Mouse (Mus musculus) G1E (cell line): ENCODE results near the gene Gdi1. TPM values are rescaled to one million over a fixed set of nuclear protein-coding genes. Genes with fewer than 3 reads are reported as not detected.
A peak's percentile ranks its signal among the peaks of the same experiment; 100 is the strongest.

Source experiments
- ATAC-seq: 2 replicates; pipeline ENCODE4 v1.8.0; 2016; ENCODE audit warnings: mild to moderate bottlenecking; ENCODE audit not compliant: insufficient number of reproducible peaks, poor library complexity, low FRiP score, severe bottlenecking; ENCODE audit errors: extremely low read depth
- DNase-seq: peaks from one replicate; pipeline ENCODE4 v3.0.0; 2012; ENCODE audit warnings: low spot score
- H3K27me3 ChIP-seq: 2 replicates; pipeline ENCODE4 v1.6.1; 2012; ENCODE audit warnings: mild to moderate bottlenecking, low read length, inconsistent platforms; ENCODE audit not compliant: insufficient read depth
- H3K36me3 ChIP-seq: replicated peaks from 2 replicates; pipeline ENCODE3; 2012; ENCODE audit warnings: mild to moderate bottlenecking, inconsistent platforms
- H3K4me1 ChIP-seq: 2 replicates; pipeline ENCODE4 v1.6.1; 2012; ENCODE audit warnings: low read depth, low read length, inconsistent platforms, mixed read lengths; ENCODE audit not compliant: insufficient read depth
- H3K4me3 ChIP-seq: 2 replicates; pipeline ENCODE4 v1.5.1; 2012; ENCODE audit warnings: low read depth, mild to moderate bottlenecking, inconsistent platforms, low read length, moderate library complexity, mixed read lengths
- H3K9me3 ChIP-seq: replicated peaks from 2 replicates; pipeline ENCODE4 v1.6.1; 2012; ENCODE audit warnings: inconsistent platforms
- CTCF ChIP-seq: IDR thresholded peaks from 2 replicates; pipeline ENCODE4 v1.5.1; 2012; ENCODE audit warnings: low read depth, low read length, inconsistent platforms, mixed read lengths
- GATA1 ChIP-seq: IDR thresholded peaks from 2 replicates; pipeline ENCODE4 v1.6.1; 2012; ENCODE audit warnings: borderline replicate concordance, low read length, inconsistent platforms, mixed read lengths
- GATA2 ChIP-seq: IDR thresholded peaks from 2 replicates; pipeline ENCODE4 v1.6.1; 2012; ENCODE audit warnings: low read depth, low read length, inconsistent platforms, borderline replicate concordance
- POLR2AphosphoS5 ChIP-seq: IDR thresholded peaks from 2 replicates; pipeline ENCODE4 v1.6.1; 2012; ENCODE audit warnings: low read depth, low read length, inconsistent platforms; ENCODE audit not compliant: insufficient replicate concordance
- TAL1 ChIP-seq: conservative IDR thresholded peaks from 2 replicates; pipeline ENCODE4 v1.6.1; 2012; ENCODE audit warnings: low read depth, low read length, inconsistent platforms, mixed read lengths
- polyA plus RNA-seq: library from polyadenylated mRNA; stranded (reverse); fragments of >175 nt; gene quantifications from 2 replicates; pipeline ENCODE4 v1.2.3, GENCODE M21; 2012
- total RNA-seq, 2 experiments: library from RNA; stranded (forward) in 1 of 2; stranded (reverse) in 1 of 2; fragments of 200-1000 nt in 1 of 2; fragments of >200 nt in 1 of 2; fragmentation: Nextera tagmentation in 1 of 2; gene quantifications; 2 replicates each; pipeline ENCODE4 v1.2.3; 2014 to 2017

The Gdi1 gene
- total RNA-seq (2014; fragmentation: Nextera tagmentation) (239 and 405 TPM in 2 replicates), total RNA-seq (2017) (27.7 and 30.6 TPM in 2 replicates), polyA plus RNA-seq (31.8 and 35.0 TPM in 2 replicates)

DNA sequence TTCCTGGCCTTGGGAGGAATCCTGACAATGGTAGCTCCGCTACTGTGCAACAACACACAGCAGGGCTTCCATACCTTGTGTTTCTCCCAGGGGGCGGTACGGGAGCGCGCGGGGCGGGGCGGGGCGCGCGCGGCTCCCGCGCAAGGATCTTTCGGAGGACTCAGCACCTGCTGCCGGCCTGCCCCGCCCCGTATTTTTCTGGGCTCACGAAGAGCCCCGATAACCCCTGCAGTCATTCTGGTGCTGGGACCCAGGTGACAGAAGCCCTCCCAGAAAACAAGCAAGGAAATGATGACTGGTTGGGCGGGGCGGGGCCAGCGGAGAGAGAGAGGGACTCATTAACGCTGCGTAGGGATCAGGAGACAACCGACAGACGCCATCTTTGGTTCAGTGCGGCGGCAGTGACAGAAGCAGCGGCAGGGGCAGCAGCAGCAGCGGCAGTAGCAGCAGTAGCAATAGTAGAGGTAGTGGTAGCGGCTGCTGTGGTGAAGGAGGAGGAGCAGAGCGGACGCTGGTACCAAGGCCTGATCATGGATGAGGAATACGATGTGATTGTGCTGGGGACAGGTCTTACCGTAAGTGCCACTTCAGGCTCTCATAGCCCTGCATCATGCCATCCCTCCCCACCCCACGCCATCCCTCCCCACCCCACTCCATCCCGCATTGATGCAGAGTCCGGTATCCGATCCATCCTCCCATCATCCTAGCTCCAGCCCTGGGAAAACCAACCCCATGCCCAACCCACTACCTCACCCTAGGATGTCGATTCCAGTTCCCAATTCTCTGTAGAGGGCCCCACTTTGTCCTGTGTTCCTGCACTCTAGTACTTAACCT is at the start of gene Gdi1:
Gene Gdi1 (plus strand): TSS at position 132 of the 834 bp plus-strand sequence.
- no peaks in the 10 kb centered on the region for H3K27me3 ChIP-seq
- H3K36me3 ChIP-seq: peaks cover 85% of the 10 kb centered on the region
- H3K4me3 ChIP-seq: peak within 1 kb of the TSS; percentile 76
- ATAC-seq (peak; percentile 63), DNase-seq (peak; percentile 41)
- H3K4me1 ChIP-seq: peaks cover 34% of the 10 kb centered on the region
- no peaks in the 10 kb centered on the region for H3K9me3 ChIP-seq
- TF ChIP-seq POLR2AphosphoS5 (no peak; the same call in 1 of the 2 replicates), GATA2 (no peak), CTCF (no peak), TAL1 (no peak), GATA1 (no peak)

- H3K36me3 ChIP-seq: peaks cover 42% of the 10 kb centered on the region
- no peak for ATAC-seq
Measured at GRCm38 (mm10) chrX:74257746-74258145, 47.1 kb upstream of the Gdi1 start.

GRCm38 (mm10) chrX:74269736-74270061 is 35.1 kb upstream of the Gdi1 start:
- TF ChIP-seq CTCF (no peak), GATA1 (no peak), GATA2 (no peak), POLR2AphosphoS5 (no peak), TAL1 (no peak)
- Histone ChIP-seq H3K27me3 (no peaks in the 10 kb centered on the region), H3K4me3 (peak overlapping the region; percentile 70), H3K36me3 (peaks cover 16% of the 10 kb centered on the region), H3K9me3 (no peaks in the 10 kb centered on the region), H3K4me1 (peaks cover 19% of the 10 kb centered on the region)
- ATAC-seq (no peak), DNase-seq (no peak)

More at GRCm38 (mm10) chrX:74257746-74258145, 47.1 kb upstream of the Gdi1 start:
- DNase-seq: no peak
- no peak for TF ChIP-seq POLR2AphosphoS5
- no peak for TF ChIP-seq TAL1
- TF ChIP-seq GATA1: no peak
- TF ChIP-seq CTCF: no peak
- no peak for TF ChIP-seq GATA2
- H3K4me3 ChIP-seq: no peak overlapping the region
- H3K4me1 ChIP-seq: peaks cover 18% of the 10 kb centered on the region; the same call in 1 of the 2 replicates
- no peaks in the 10 kb centered on the region for H3K9me3 ChIP-seq
- no peaks in the 10 kb centered on the region for H3K27me3 ChIP-seq

DNA sequence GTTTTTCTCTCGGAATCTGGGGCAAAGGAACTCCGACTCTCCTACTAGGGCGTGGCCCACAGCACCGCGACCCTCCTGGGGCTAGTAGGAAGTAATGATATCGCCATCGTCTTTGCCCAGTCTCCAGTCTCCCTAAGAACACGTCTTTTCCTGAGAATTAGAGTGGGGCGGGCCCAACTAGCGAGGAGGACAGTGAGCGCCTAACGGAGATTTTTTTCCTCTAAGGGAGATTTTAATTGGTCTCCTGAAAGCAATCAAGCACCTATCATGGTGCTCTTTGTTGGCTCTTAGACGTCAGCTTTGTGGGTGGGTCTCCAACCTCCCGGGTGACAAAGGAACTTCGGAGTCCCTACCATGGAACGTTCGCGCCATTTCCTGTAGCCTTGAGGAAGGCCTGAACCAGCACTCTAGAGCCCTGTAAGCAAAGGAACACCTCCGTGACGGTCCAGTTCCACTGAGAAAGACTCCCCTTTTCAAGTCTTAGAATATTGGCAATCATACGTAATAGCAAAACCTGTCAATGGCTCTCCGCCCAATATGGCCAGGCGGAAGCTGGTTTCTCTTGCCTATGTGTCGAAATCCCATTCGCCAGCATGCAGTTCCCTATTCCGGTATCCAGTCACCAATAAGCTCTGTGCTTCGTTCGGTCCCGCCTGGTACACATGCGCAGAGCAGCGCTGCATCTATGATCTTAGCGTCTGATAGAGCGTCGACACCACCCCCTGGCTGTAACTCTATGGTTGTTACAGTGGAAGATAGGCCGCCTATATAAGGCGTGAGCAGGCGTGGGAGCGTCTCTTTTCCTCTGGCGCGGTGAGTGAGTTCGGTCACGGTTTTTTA is 34.5 kb upstream of the Gdi1 start, which contains the start of gene Rpl10:
Gene Rpl10 (plus strand): TSS at position 751 of the 840 bp plus-strand sequence.
- peak within 1 kb of the TSS; percentile 70 for H3K4me3 ChIP-seq
- TF ChIP-seq GATA2: no peak
- peak; percentile 91 for TF ChIP-seq POLR2AphosphoS5
- TF ChIP-seq TAL1: no peak
- TF ChIP-seq GATA1: no peak
- peaks cover 19% of the 10 kb centered on the region for H3K4me1 ChIP-seq
- no peaks in the 10 kb centered on the region for H3K9me3 ChIP-seq
- H3K36me3 ChIP-seq: peaks cover 16% of the 10 kb centered on the region
- ATAC-seq (peak; percentile 84), DNase-seq (peak; percentile 54)
- no peaks in the 10 kb centered on the region for H3K27me3 ChIP-seq

DNA sequence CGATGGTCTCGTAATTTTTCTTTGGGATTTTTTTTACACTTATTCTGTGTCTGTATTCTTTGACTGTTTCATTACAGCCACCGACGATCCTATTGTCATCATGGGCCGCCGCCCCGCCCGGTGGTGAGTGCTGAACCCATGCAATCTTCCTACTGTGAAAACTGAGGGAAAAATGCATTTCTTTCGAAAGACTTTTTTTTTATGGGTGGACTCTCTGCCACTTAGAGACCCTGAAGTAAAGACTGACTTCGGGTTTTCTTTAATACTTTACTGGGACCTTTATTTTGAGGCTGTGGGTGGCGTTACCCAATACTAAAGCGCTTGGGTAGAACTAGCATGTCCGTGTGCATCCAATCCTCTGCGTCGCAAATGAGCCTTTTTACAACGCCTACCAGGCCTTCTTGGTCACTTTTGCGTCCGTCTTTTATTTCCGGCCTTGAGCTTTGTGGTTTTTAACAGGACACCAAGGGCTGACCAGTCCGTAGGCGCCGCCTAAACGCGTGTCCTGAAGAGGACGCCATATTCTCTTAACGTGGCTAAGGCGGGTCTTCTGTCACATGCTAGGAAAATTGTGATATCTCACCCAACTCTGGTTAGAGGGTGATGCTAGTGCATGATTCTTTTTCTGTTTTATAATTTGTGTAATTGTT is 33.8 kb upstream of the Gdi1 start:
- ATAC-seq: no peak
- Histone ChIP-seq H3K36me3 (peaks cover 16% of the 10 kb centered on the region), H3K27me3 (no peaks in the 10 kb centered on the region), H3K9me3 (no peaks in the 10 kb centered on the region), H3K4me1 (peaks cover 19% of the 10 kb centered on the region), H3K4me3 (peak overlapping the region; percentile 70)
- TF ChIP-seq CTCF: no peak
- TF ChIP-seq TAL1: no peak
- TF ChIP-seq GATA2: no peak
- no peak for TF ChIP-seq GATA1
- no peak for TF ChIP-seq POLR2AphosphoS5
- no peak for DNase-seq
